Mouse (Mus musculus): ENCODE measurements at regions not wholly inside any gene's neighbourhood (a gene's known extent, or its start where the extent isn't known, plus 50 kb on each side); places are given as distances from the start of the nearest gene placed in this dataset.
A peak's percentile ranks its signal among the peaks of the same experiment; 100 is the strongest.

DNA sequence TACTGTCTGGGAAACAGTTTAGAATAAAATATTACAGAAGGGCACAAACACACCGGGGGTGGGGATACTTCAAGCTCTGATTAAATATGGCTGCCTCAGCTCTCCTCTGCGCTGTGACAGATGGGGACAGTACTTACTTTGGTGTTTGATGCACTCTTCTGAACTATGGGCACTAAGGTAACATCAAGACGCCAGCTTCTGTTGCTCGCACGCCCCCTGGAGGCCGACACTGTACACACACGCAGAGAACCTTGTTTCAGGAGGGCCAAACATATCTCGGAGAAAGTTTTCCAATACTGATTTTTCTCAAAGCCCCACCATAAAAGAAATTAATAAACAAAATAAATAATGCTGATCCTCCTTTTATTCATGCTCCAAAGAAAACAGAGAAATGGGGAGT, 115.6 kb downstream of the Rps12 start:
- TF ChIP-seq USF1 (IDR thresholded peaks at IDR 0.05; ENCODE audit: low read depth) = no peak
- TF ChIP-seq CTCF (IDR thresholded peaks at IDR 0.05; ENCODE audit: control insufficient read depth, insufficient read depth, insufficient read length) = peak; percentile 21
- TF ChIP-seq MAX (IDR thresholded peaks at IDR 0.05) = no peak

Measured in C2C12 (cell line).